Mouse (Mus musculus): Measurements from ENCODE around the gene Sfxn5. TPM values are rescaled to one million over a fixed set of nuclear protein-coding genes. Genes with fewer than 3 reads are reported as not detected.

Sfxn5 gene
- total and polyA plus RNA-seq, 2 experiments from 2014 or later, result 76.1 to 135 TPM

- Histone ChIP-seq H3K4me3 (ENCODE audit: low read depth, low read length) (peak overlapping the region; percentile 79), H3K36me3 (ENCODE audit: insufficient read depth, low read length) (no peaks in the 10 kb centered on the region), H3K9ac (replicated peaks; ENCODE audit: low read length, poor library complexity, severe bottlenecking) (peak overlapping the region; percentile 88), H3K27me3 (ENCODE audit: insufficient read depth, low read length) (no peaks in the 10 kb centered on the region), H3K27ac (ENCODE audit: low read depth, low read length) (0 out of 2 replicates have a peak overlapping the region, but pooled peaks have one; percentile 80), H3K4me1 (ENCODE audit: insufficient read depth, low read length) (peaks cover 15% of the 10 kb centered on the region), H3K9me3 (ENCODE audit: low read length) (no peaks in the 10 kb centered on the region), H3K4me2 (ENCODE audit: low read depth, low read length, poor library complexity, severe bottlenecking) (peak overlapping the region; percentile 56)
- DNase-seq (ENCODE audit: low spot score) (no peak), ATAC-seq (ENCODE audit: low FRiP score) (no peak)
- WGBS, result 83% methylated on average over 10 of the region's 10 CpGs
- TF ChIP-seq CTCF (IDR thresholded peaks at IDR 0.05), result no peak
These were observed 40.0 kb upstream of the Sfxn5 start for GRCm38 (mm10) chr6:85373066-85373860.

DNA sequence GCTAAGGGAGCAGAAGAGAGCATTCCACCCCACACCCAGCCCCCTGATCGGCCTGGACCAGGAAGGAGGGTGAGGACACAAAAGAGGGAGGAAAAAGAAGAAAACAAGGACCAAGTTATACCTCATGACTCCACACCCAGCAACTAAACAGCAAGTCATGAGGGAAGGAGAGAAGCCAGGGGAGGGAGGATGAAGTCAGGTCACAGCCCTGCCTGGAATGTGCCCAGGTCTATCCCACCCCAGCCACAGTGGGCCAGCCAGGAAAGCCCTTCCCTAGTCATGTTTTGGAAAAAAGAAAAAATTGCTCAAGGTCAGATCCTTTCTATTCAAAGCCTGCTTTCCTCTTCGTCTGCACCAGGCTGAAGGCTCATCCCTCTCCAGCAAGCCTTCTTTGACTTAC, 39.3 kb upstream of the Sfxn5 start:
- DNase-seq (ENCODE audit: low spot score), result no peak
- no peak for ATAC-seq (ENCODE audit: low FRiP score)
- peak overlapping the region; percentile 56 for H3K4me2 ChIP-seq (ENCODE audit: low read depth, low read length, poor library complexity, severe bottlenecking)
- no peaks in the 10 kb centered on the region for H3K27me3 ChIP-seq (ENCODE audit: insufficient read depth, low read length)
- WGBS, result 72% methylated on average over 2 of the region's 2 CpGs
- H3K27ac ChIP-seq (ENCODE audit: low read depth, low read length), result no peak overlapping the region
- peak overlapping the region; percentile 79 for H3K4me3 ChIP-seq (ENCODE audit: low read depth, low read length)
- peaks cover 15% of the 10 kb centered on the region for H3K4me1 ChIP-seq (ENCODE audit: insufficient read depth, low read length)
- H3K36me3 ChIP-seq (ENCODE audit: insufficient read depth, low read length), result no peaks in the 10 kb centered on the region; the same call in 1 of the 2 replicates
- H3K9me3 ChIP-seq (ENCODE audit: low read length), result no peaks in the 10 kb centered on the region
- H3K9ac ChIP-seq (replicated peaks; ENCODE audit: low read length, poor library complexity, severe bottlenecking), result peak overlapping the region; percentile 25; the same call in 1 of the 2 replicates
- TF ChIP-seq CTCF (IDR thresholded peaks at IDR 0.05), result no peak

- H3K36me3 ChIP-seq (ENCODE audit: insufficient read depth, low read length), result no peaks in the 10 kb centered on the region; the same call in 1 of the 2 replicates
- no peaks in the 10 kb centered on the region for H3K9me3 ChIP-seq (ENCODE audit: low read length)
- no peak overlapping the region for H3K27ac ChIP-seq (ENCODE audit: low read depth, low read length)
- ATAC-seq (ENCODE audit: low FRiP score) (no peak), DNase-seq (ENCODE audit: low spot score) (no peak)
- H3K9ac ChIP-seq (replicated peaks; ENCODE audit: low read length, poor library complexity, severe bottlenecking), result 0 out of 2 replicates have a peak overlapping the region, but pooled peaks have one; percentile 25
- peaks cover 15% of the 10 kb centered on the region for H3K4me1 ChIP-seq (ENCODE audit: insufficient read depth, low read length)
- peak overlapping the region; percentile 56 for H3K4me2 ChIP-seq (ENCODE audit: low read depth, low read length, poor library complexity, severe bottlenecking)
- WGBS, result 79% methylated on average over 6 of the region's 6 CpGs
- peak overlapping the region; percentile 79; the same call in 1 of the 2 replicates for H3K4me3 ChIP-seq (ENCODE audit: low read depth, low read length)
- no peaks in the 10 kb centered on the region for H3K27me3 ChIP-seq (ENCODE audit: insufficient read depth, low read length)
- TF ChIP-seq CTCF (IDR thresholded peaks at IDR 0.05), result no peak
These were observed 38.7 kb upstream of the Sfxn5 start for GRCm38 (mm10) chr6:85371859-85372405.

DNA sequence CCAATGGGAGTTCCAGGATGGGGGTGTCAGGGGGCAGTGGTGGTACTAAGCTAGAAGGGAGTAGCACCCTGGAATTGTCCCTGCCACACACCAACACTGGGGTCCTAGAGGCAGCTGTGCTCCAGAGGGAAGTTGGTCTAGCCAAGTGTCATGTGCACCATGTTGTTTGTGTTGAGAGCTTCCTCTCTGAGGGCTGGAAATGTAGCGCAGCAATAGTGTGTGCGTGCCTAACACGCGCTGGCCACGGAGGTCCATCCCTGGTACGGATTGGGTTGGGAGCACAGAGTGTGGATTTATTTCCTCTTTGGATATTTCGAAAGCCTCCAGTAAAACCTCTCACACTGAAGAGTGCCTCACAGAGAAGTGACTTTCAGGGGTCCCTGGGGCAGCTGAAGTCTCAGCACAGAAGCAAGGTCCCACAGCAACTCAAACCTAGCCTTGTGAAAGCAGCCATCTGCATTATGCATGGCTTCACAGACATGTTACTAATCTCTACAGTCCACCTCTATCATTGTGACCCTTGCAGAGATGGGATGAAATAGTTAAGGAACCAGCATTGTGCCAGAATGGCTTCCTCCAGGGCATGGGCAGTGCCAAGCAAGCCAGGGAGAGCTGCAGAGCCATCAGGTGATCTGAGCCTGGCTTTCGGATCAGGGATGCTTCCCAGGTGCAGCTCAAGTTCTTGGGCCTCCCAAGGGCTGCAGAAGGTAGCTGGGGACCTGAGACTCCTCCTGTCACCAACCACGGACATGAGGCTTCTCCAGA, 37.6 kb upstream of the Sfxn5 start:
- no peaks in the 10 kb centered on the region for H3K9me3 ChIP-seq (ENCODE audit: low read length)
- DNase-seq (ENCODE audit: low spot score) (no peak), ATAC-seq (ENCODE audit: low FRiP score) (no peak)

DNA sequence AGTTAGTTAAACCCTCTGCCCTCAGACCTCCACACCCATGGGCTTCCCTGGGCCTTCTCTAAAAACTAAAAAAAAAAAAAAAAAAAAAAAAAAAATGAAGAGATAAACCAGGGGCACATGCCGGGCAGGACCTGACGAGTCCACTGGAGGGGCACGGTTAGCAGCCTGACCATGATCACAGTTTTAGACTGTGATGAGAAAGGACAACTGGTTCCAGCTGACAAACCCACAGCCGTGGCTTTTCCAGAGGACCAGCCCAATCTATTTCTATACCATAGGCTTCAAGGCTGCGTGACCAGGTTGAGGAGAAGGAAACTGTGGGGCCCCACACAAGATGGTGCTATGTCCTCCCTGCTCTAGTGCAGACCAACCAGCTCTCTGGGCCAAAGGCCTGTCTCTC, 36.8 kb upstream of the Sfxn5 start:
- no peak overlapping the region for H3K4me2 ChIP-seq (ENCODE audit: low read depth, low read length, poor library complexity, severe bottlenecking)
- no peaks in the 10 kb centered on the region for H3K27me3 ChIP-seq (ENCODE audit: insufficient read depth, low read length)
- 0 out of 2 replicates have a peak overlapping the region, but pooled peaks have one; percentile 18 for H3K27ac ChIP-seq (ENCODE audit: low read depth, low read length)
- WGBS, result 85% methylated on average over 5 of the region's 5 CpGs
- no peak for ATAC-seq (ENCODE audit: low FRiP score)
- H3K4me3 ChIP-seq (ENCODE audit: low read depth, low read length), result no peak overlapping the region
- H3K9ac ChIP-seq (replicated peaks; ENCODE audit: low read length, poor library complexity, severe bottlenecking), result no peak overlapping the region
- no peaks in the 10 kb centered on the region for H3K9me3 ChIP-seq (ENCODE audit: low read length)
- peaks cover 15% of the 10 kb centered on the region for H3K4me1 ChIP-seq (ENCODE audit: insufficient read depth, low read length)
- no peaks in the 10 kb centered on the region; the same call in 1 of the 2 replicates for H3K36me3 ChIP-seq (ENCODE audit: insufficient read depth, low read length)
- DNase-seq (ENCODE audit: low spot score), result no peak
- TF ChIP-seq CTCF (IDR thresholded peaks at IDR 0.05), result no peak

More for the DNA sequence above, 37.6 kb upstream of the Sfxn5 start:
- Histone ChIP-seq H3K27me3 (ENCODE audit: insufficient read depth, low read length) (no peaks in the 10 kb centered on the region), H3K4me1 (ENCODE audit: insufficient read depth, low read length) (peaks cover 15% of the 10 kb centered on the region), H3K9ac (replicated peaks; ENCODE audit: low read length, poor library complexity, severe bottlenecking) (no peak overlapping the region), H3K4me2 (ENCODE audit: low read depth, low read length, poor library complexity, severe bottlenecking) (no peak overlapping the region), H3K4me3 (ENCODE audit: low read depth, low read length) (no peak overlapping the region), H3K36me3 (ENCODE audit: insufficient read depth, low read length) (no peaks in the 10 kb centered on the region; the same call in 1 of the 2 replicates), H3K27ac (ENCODE audit: low read depth, low read length) (no peak overlapping the region)
- 90% methylated on average over 9 of the region's 9 CpGs for WGBS
- no peak for TF ChIP-seq CTCF (IDR thresholded peaks at IDR 0.05)

All from midbrain, postnatal 0 days (tissue).